Mouse (Mus musculus): Measurements from ENCODE around the gene Hgd. TPM values are rescaled to one million over a fixed set of nuclear protein-coding genes. Genes with fewer than 3 reads are reported as not detected.

The Hgd gene
- polyA plus RNA-seq, 1 experiment from 2014 or later = 0.32 TPM

GRCm38 (mm10) chr16:37680216-37680615, 100.3 kb downstream of the Hgd start:
- 80% methylated on average over 2 of the region's 2 CpGs for WGBS
- H3K4me2 ChIP-seq (ENCODE audit: low read depth, low read length) = no peak overlapping the region
- no peaks in the 10 kb centered on the region for H3K27me3 ChIP-seq (ENCODE audit: control insufficient read depth, insufficient read depth, low read length)
- H3K9me3 ChIP-seq (replicated peaks; ENCODE audit: control insufficient read depth, low read length) = no peaks in the 10 kb centered on the region
- H3K9ac ChIP-seq (ENCODE audit: low read length) = no peak overlapping the region
- H3K4me3 ChIP-seq (ENCODE audit: low read length) = no peak overlapping the region
- no peak for ATAC-seq (replicated peaks; ENCODE audit: extremely low read depth, insufficient read depth, low FRiP score)
- no peaks in the 10 kb centered on the region for H3K36me3 ChIP-seq (ENCODE audit: control insufficient read depth, insufficient read depth)
- no peak overlapping the region for H3K27ac ChIP-seq (ENCODE audit: low read length)
- peaks cover 22% of the 10 kb centered on the region for H3K4me1 ChIP-seq (ENCODE audit: control insufficient read depth, insufficient read depth, low read length)

GRCm38 (mm10) chr16:37680831-37681230, 100.9 kb downstream of the Hgd start:
- H3K9me3 ChIP-seq (replicated peaks; ENCODE audit: control insufficient read depth, low read length) = no peaks in the 10 kb centered on the region

More at GRCm38 (mm10) chr16:37680831-37681230, 100.9 kb downstream of the Hgd start:
- no peak overlapping the region for H3K4me3 ChIP-seq (ENCODE audit: low read length)
- no peaks in the 10 kb centered on the region for H3K36me3 ChIP-seq (ENCODE audit: control insufficient read depth, insufficient read depth)
- ATAC-seq (replicated peaks; ENCODE audit: extremely low read depth, insufficient read depth, low FRiP score) = no peak
- WGBS = 73% methylated on average over 8 of the region's 8 CpGs
- H3K4me2 ChIP-seq (ENCODE audit: low read depth, low read length) = no peak overlapping the region
- no peak overlapping the region for H3K27ac ChIP-seq (ENCODE audit: low read length)
- no peaks in the 10 kb centered on the region for H3K27me3 ChIP-seq (ENCODE audit: control insufficient read depth, insufficient read depth, low read length)
- no peak overlapping the region for H3K9ac ChIP-seq (ENCODE audit: low read length)
- peaks cover 23% of the 10 kb centered on the region for H3K4me1 ChIP-seq (ENCODE audit: control insufficient read depth, insufficient read depth, low read length)

Other genes starting within 250 kb of the Hgd start
- 0.17 and 0.26 TPM in 2 replicates for gene Stxbp5l, start 195.2 kb upstream of the Hgd start, polyA plus RNA-seq (2015; fragmentation: Nextera tagmentation; extraction: Ambion mirVana)
- 18.0 and 20.9 TPM in 2 replicates for gene Gtf2e1, start 40.4 kb upstream of the Hgd start, polyA plus RNA-seq (2015; fragmentation: Nextera tagmentation; extraction: Ambion mirVana)
- gene Rabl3, start 40.3 kb upstream of the Hgd start, polyA plus RNA-seq (2015; fragmentation: Nextera tagmentation; extraction: Ambion mirVana) = 19.9 and 20.4 TPM in 2 replicates
- gene Ndufb4, start 74.3 kb downstream of the Hgd start, polyA plus RNA-seq (2015; fragmentation: Nextera tagmentation; extraction: Ambion mirVana) = 86.9 and 106 TPM in 2 replicates
- 420 and 441 TPM in 2 replicates for gene Fstl1, start 196.7 kb downstream of the Hgd start, polyA plus RNA-seq (2015; fragmentation: Nextera tagmentation; extraction: Ambion mirVana)